Mouse (Mus musculus) neural tube, embryonic 13.5 days (tissue): ENCODE results near the gene M1ap. TPM values are rescaled to one million over a fixed set of nuclear protein-coding genes. Genes with fewer than 3 reads are reported as not detected.

Source experiments
- ATAC-seq: fragments of 200-750 bp; cut with Nextera tagmentation; 2 replicates; pipeline ENCODE4 v1.8.0; 2017; ENCODE audit warnings: low read depth, mild to moderate bottlenecking, moderate TSS enrichment, moderate library complexity
- H3K27ac ChIP-seq: fragments of 300-500 bp; sonication (generic); replicated peaks from 2 replicates; pipeline ENCODE4 v1.5.1; 2015; ENCODE audit warnings: moderate library complexity, mild to moderate bottlenecking, inconsistent platforms
- H3K27me3 ChIP-seq: fragments of 300-500 bp; sonication (generic); 2 replicates; pipeline ENCODE4 v1.6.1; 2015; ENCODE audit warnings: mild to moderate bottlenecking, inconsistent platforms
- H3K36me3 ChIP-seq: fragments of 300-500 bp; sonication (generic); 2 replicates; pipeline ENCODE4 v1.6.1; 2015; ENCODE audit warnings: mild to moderate bottlenecking, inconsistent platforms
- H3K4me1 ChIP-seq: fragments of 300-500 bp; sonication (generic); replicated peaks from 2 replicates; pipeline ENCODE4 v1.6.1; 2015; ENCODE audit warnings: inconsistent platforms
- H3K4me2 ChIP-seq: fragments of 300-500 bp; sonication (generic); 2 replicates; pipeline ENCODE4 v1.6.1; 2015; ENCODE audit warnings: inconsistent platforms, mild to moderate bottlenecking, moderate library complexity
- H3K4me3 ChIP-seq: fragments of 300-500 bp; sonication (generic); 2 replicates; pipeline ENCODE4 v1.5.1; 2015; ENCODE audit warnings: mild to moderate bottlenecking, inconsistent platforms
- H3K9ac ChIP-seq: fragments of 300-500 bp; sonication (generic); 2 replicates; pipeline ENCODE4 v1.6.1; 2015; ENCODE audit warnings: moderate library complexity, mild to moderate bottlenecking, inconsistent platforms
- H3K9me3 ChIP-seq: fragments of 300-500 bp; sonication (generic); 2 replicates; pipeline ENCODE4 v1.6.1; 2016; ENCODE audit warnings: inconsistent platforms
- WGBS: fragments of 180-500 bp; shearing (Covaris S2); methylation state at CpG from one replicate; pipeline ENCODE4 v1.1.7; 2015; 5-methylcytosine and 5-hydroxymethylcytosine counted together
- microRNA-seq: library from miRNA; unstranded; fragments of <30 nt; microRNA quantifications from one replicate; pipeline ENCODE4, GENCODE M21; 2016
- polyA plus RNA-seq: library from polyadenylated mRNA; unstranded; fragments of >200 nt; fragmentation: Nextera tagmentation; extraction: Ambion mirVana; gene quantifications from 2 replicates; pipeline ENCODE4 v1.2.1, GENCODE M21; 2015

M1ap gene
- polyA plus RNA-seq, 1 experiment from 2014 or later: not detected

DNA sequence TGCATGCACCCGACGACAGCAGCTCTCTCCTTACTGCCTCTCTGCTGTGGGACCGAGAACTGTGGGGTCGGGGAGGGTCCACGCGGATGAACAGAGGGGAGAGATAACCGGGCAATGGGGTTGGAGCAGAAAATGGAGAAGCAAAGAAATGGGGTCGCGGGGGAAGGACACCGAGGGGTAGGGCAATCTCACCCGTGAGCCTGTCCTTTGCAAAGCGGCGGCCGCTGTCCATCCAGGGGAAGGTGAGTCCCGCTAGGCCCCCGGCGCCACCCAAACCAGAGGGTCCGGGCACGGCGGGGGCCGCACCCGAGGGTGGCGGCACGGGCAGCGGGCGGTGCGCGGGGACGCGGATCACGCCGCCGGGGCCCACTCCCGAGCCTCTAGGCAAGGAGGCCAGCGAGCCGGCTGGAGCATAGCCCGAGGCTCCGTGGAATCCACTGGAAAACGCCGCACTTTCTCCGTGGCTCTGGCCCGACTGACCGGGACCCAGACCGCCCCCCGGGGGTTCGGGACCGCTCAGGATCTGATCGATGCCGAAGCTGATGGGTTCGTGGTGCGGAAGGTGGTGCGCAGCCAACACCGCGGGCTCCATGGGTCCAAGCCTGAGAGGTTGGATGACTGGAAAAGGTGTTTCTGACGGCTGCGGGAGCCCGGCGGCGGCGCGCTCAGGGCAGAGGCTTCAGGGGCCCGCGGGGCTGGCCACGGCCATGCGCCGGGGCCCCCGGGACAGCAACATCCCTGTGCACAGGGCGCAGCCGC lies 123.0 kb downstream of the M1ap start:
- peak; percentile 4; the same call in 1 of the 2 replicates for ATAC-seq
- Histone ChIP-seq H3K4me2 (peak overlapping the region; percentile 43), H3K9me3 (no peaks in the 10 kb centered on the region)

DNA sequence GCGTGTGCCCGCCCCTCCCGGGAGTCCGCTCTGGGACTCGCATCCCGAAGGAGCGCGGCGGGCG lies 123.4 kb downstream of the M1ap start, which contains the start of gene Tlx2:
Tlx2 (minus strand) TSS at position 47 of the 64 bp plus-strand sequence.
- Histone ChIP-seq H3K36me3 (no peaks in the 10 kb centered on the region), H3K4me1 (peaks cover 26% of the 10 kb centered on the region), H3K4me2 (peak within 1 kb of the TSS; percentile 43), H3K4me3 (peak within 1 kb of the TSS; percentile 31), H3K27me3 (peaks cover 99% of the 10 kb centered on the region), H3K27ac (peak within 1 kb of the TSS; percentile 56), H3K9ac (peak within 1 kb of the TSS; percentile 50), H3K9me3 (no peaks in the 10 kb centered on the region)
- 0 out of 2 replicates have a peak, but pooled peaks have one; percentile 1 for ATAC-seq
- 0% methylated on average over 10 of the region's 10 CpGs for WGBS

More for the DNA sequence above, 123.0 kb downstream of the M1ap start:
- Histone ChIP-seq H3K4me1 (peaks cover 26% of the 10 kb centered on the region), H3K27ac (no peak overlapping the region), H3K4me3 (peak overlapping the region; percentile 31), H3K36me3 (no peaks in the 10 kb centered on the region), H3K27me3 (peaks cover 99% of the 10 kb centered on the region), H3K9ac (peak overlapping the region; percentile 50)
- under 1% methylated on average over 69 of the region's 69 CpGs for WGBS

DNA sequence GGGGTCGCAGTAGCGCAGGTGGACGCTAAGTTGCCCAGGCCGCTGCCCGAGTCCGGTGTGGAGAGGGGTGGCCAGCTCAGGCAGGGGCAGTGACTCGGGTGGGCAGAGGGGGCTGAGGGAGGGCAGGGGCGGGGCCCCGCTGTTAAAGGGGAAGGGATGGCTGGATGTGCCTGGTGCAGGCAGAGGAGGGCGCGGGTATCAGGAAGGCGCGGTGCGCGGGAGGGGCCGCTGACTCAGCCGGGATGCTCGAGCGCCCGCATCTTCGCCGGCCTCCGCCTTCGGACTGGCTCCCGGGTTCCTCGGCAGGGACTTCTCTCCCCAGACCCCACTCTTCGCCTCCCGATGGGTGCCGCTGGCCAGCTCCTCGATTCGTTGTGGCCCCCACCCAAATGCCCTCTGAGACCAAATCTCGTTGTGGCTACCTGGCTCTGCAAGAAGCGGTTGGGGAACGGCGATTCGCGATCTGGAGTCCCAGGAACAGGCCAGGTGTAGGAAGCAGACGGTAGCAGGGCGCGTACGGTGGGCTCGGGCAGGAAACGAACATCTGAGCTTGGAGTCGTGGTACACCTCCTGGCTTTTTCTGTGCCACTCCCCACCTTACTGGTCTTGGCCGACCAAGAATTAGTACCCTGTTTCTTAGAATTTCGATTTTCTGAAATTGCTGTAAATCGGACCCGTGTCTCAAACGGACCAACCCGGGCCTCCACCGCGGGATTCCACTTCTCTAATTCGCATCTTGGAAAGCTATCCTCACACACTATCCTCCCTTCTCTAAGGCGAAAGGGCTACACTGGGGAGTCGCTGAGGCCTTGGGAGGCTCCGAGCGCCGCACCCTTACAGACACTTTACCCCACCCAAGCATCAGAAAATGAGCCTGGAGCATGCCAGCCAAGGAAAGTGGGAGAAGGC lies 123.9 kb downstream of the M1ap start:
- Histone ChIP-seq H3K4me3 (peak overlapping the region; percentile 31), H3K27me3 (peaks cover 99% of the 10 kb centered on the region), H3K9me3 (no peaks in the 10 kb centered on the region), H3K4me2 (peak overlapping the region; percentile 43), H3K36me3 (no peaks in the 10 kb centered on the region), H3K27ac (peak overlapping the region; percentile 56), H3K4me1 (peaks cover 26% of the 10 kb centered on the region), H3K9ac (peak overlapping the region; percentile 50)
- WGBS: under 1% methylated on average over 58 of the region's 58 CpGs
- peak; percentile 44; the same call in 1 of the 2 replicates for ATAC-seq

DNA sequence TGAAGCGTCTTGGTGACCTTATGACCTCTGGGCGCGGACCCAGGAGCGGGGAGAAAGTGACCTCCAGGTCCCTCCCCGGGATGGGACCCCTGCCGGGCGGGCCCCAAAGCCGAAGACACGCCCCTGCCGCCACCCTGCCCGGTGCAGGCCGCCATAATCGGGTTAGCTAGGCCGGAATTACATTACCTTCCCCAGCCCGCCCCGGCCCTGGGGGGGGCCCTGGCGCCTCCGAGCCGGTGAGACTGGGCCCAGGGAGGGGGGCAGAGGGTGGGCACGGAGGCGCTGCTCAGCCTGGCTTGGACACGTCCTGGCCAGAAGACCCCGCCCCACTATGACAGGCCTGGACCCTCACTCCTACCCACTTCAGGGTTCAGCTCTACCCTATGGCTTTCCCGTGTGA lies 124.5 kb downstream of the M1ap start:
- Histone ChIP-seq H3K27me3 (peaks cover 99% of the 10 kb centered on the region), H3K4me1 (peaks cover 26% of the 10 kb centered on the region), H3K4me3 (peak overlapping the region; percentile 31), H3K4me2 (peak overlapping the region; percentile 43), H3K9me3 (no peaks in the 10 kb centered on the region), H3K9ac (peak overlapping the region; percentile 50; the same call in 1 of the 2 replicates), H3K27ac (peak overlapping the region; percentile 56), H3K36me3 (no peaks in the 10 kb centered on the region)
- ATAC-seq: peak; percentile 55
- WGBS: 0% methylated on average over 24 of the region's 24 CpGs

GRCm38 (mm10) chr6:83074979-83075378 lies 128.3 kb downstream of the M1ap start:
- H3K4me3 ChIP-seq: no peak overlapping the region

GRCm38 (mm10) chr6:83077630-83078323 lies 131.1 kb downstream of the M1ap start, which contains the start of gene Pcgf1:
Pcgf1 (plus strand) TSS chr6:83077869.
- Histone ChIP-seq H3K4me1 (peaks cover 21% of the 10 kb centered on the region), H3K9me3 (no peaks in the 10 kb centered on the region), H3K27ac (peak within 1 kb of the TSS; percentile 95), H3K4me3 (peak within 1 kb of the TSS; percentile 73), H3K36me3 (peaks cover 22% of the 10 kb centered on the region), H3K27me3 (peaks cover 55% of the 10 kb centered on the region), H3K9ac (peak within 1 kb of the TSS; percentile 83), H3K4me2 (peak within 1 kb of the TSS; percentile 89)
- under 1% methylated on average over 54 of the region's 54 CpGs for WGBS
- peak; percentile 94 for ATAC-seq

More at GRCm38 (mm10) chr6:83074979-83075378, 128.3 kb downstream of the M1ap start:
- Histone ChIP-seq H3K4me2 (no peak overlapping the region), H3K36me3 (no peaks in the 10 kb centered on the region), H3K27me3 (peaks cover 71% of the 10 kb centered on the region), H3K9ac (no peak overlapping the region), H3K27ac (no peak overlapping the region), H3K4me1 (peaks cover 35% of the 10 kb centered on the region), H3K9me3 (no peaks in the 10 kb centered on the region)
- no peak for ATAC-seq
- 34% methylated on average over 2 of the region's 2 CpGs for WGBS

DNA sequence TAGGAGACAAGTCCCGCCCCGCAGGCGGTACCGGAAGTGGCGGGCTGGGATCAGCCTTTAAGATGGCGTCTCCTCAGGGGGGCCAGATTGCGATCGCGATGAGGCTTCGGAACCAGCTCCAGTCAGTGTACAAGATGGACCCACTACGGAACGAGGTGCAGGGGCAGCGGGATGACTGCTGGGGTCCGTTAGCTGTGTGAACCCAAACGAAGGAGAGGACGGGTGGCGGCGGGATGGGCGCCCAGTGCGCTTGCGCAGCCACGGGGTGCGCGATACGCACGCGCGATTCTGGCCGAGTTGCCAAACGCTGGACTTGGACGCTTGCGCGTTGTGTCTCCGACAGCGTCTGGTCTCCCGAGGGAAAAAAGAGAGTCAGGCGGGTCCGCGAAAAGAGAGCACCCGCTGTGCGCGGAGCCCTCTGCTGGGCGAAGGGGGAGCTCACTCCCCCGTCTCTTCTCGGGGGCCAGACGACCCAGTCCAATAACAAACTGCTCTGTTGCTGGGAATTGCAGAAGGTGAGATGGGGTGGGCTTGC lies 131.7 kb downstream of the M1ap start:
- peaks cover 56% of the 10 kb centered on the region for H3K27me3 ChIP-seq
- under 1% methylated on average over 46 of the region's 46 CpGs for WGBS
- no peaks in the 10 kb centered on the region for H3K9me3 ChIP-seq

More for the DNA sequence above, 131.7 kb downstream of the M1ap start:
- Histone ChIP-seq H3K4me2 (peak overlapping the region; percentile 82), H3K9ac (peak overlapping the region; percentile 83), H3K4me1 (peaks cover 25% of the 10 kb centered on the region), H3K36me3 (peaks cover 22% of the 10 kb centered on the region), H3K4me3 (peak overlapping the region; percentile 73), H3K27ac (peak overlapping the region; percentile 95)
- peak; percentile 92 for ATAC-seq

Small RNA genes within 50 kb of the gene (microRNA-seq; reads per million reads assigned to microRNA genes)
- gene Mir7040: not detected

Other genes starting within 250 kb of the M1ap start
- 121 and 127 TPM in 2 replicates for gene Pole4, start 241.5 kb upstream of the M1ap start, polyA plus RNA-seq
- gene Hk2, start 172.4 kb upstream of the M1ap start, polyA plus RNA-seq: 3.6 TPM in 2 replicates
- gene Sema4f, start 7.1 kb upstream of the M1ap start, polyA plus RNA-seq: 20.5 and 22.3 TPM in 2 replicates
- 3.6 and 6.1 TPM in 2 replicates for gene Dok1, start 86.6 kb downstream of the M1ap start, polyA plus RNA-seq
- 7.9 and 10.4 TPM in 2 replicates for gene Loxl3, start 87.3 kb downstream of the M1ap start, polyA plus RNA-seq
- gene Aup1, start 107.6 kb downstream of the M1ap start, polyA plus RNA-seq: 169 and 179 TPM in 2 replicates
- 70.1 and 72.8 TPM in 2 replicates for gene Htra2, start 108.4 kb downstream of the M1ap start, polyA plus RNA-seq
- 0.77 and 1.0 TPM in 2 replicates for gene Dqx1, start 110.9 kb downstream of the M1ap start, polyA plus RNA-seq
- 13.3 and 16.1 TPM in 2 replicates for gene Tlx2, start 123.4 kb downstream of the M1ap start, polyA plus RNA-seq
- 55.2 and 55.4 TPM in 2 replicates for gene Pcgf1, start 131.0 kb downstream of the M1ap start, polyA plus RNA-seq
- gene Lbx2, start 139.5 kb downstream of the M1ap start, polyA plus RNA-seq: not detected in 2 replicates
- 3.2 and 4.9 TPM in 2 replicates for gene Ccdc142, start 154.7 kb downstream of the M1ap start, polyA plus RNA-seq
- 4.5 and 5.2 TPM in 2 replicates for gene Gm42688, start 154.7 kb downstream of the M1ap start, polyA plus RNA-seq
- 133 TPM in 2 replicates for gene Mrpl53, start 162.1 kb downstream of the M1ap start, polyA plus RNA-seq
- gene Mogs, start 168.6 kb downstream of the M1ap start, polyA plus RNA-seq: 26.8 and 29.1 TPM in 2 replicates
- 202 and 228 TPM in 2 replicates for gene Wbp1, start 174.7 kb downstream of the M1ap start, polyA plus RNA-seq
- 11.4 and 13.0 TPM in 2 replicates for gene Ino80b, start 178.5 kb downstream of the M1ap start, polyA plus RNA-seq
- gene Rtkn, start 188.6 kb downstream of the M1ap start, polyA plus RNA-seq: 18.9 and 20.7 TPM in 2 replicates
- gene Wdr54, start 209.5 kb downstream of the M1ap start, polyA plus RNA-seq: 14.9 and 16.0 TPM in 2 replicates
- 2.1 and 3.3 TPM in 2 replicates for gene 1700003E16Rik, start 209.5 kb downstream of the M1ap start, polyA plus RNA-seq
- gene Dctn1, start 219.0 kb downstream of the M1ap start, polyA plus RNA-seq: 165 and 176 TPM in 2 replicates